Mouse (Mus musculus): ENCODE results near the gene Shld1. TPM values are rescaled to one million over a fixed set of nuclear protein-coding genes. Genes with fewer than 3 reads are reported as not detected.

Gene Shld1
- 16.7 and 17.9 TPM in 2 replicates for polyA plus RNA-seq (2014; fragmentation: Nextera tagmentation; extraction: Ambion mirVana)

GRCm38 (mm10) chr2:132686756-132687737, at the start of gene Shld1:
TSS of gene Shld1 (plus strand) at chr2:132686931.
- H3K4me2 ChIP-seq (ENCODE audit: low read depth, low read length): peak within 1 kb of the TSS; percentile 24
- no peak within 1 kb of the TSS for H3K27ac ChIP-seq (replicated peaks; ENCODE audit: low read depth, low read length)
- peak within 1 kb of the TSS; percentile 51 for H3K4me3 ChIP-seq (ENCODE audit: low read depth, low read length)
- no peaks in the 10 kb centered on the region for H3K9me3 ChIP-seq (replicated peaks; ENCODE audit: control insufficient read depth, low read length)
- no peaks in the 10 kb centered on the region for H3K4me1 ChIP-seq (ENCODE audit: control insufficient read depth, insufficient read depth, low read length)
- ATAC-seq (replicated peaks; ENCODE audit: insufficient number of reproducible peaks, low FRiP score, low TSS enrichment, low read depth) (peak; percentile 89), DNase-seq (ENCODE audit: low spot score) (peak; percentile 95)
- peak within 1 kb of the TSS; percentile 60 for H3K9ac ChIP-seq (replicated peaks; ENCODE audit: low read length)
- H3K27me3 ChIP-seq (ENCODE audit: control insufficient read depth, insufficient read depth, low read length): no peaks in the 10 kb centered on the region
- WGBS: 10% methylated on average over 33 of the region's 33 CpGs
- H3K36me3 ChIP-seq (replicated peaks; ENCODE audit: control insufficient read depth, insufficient read depth, low read depth, low read length): no peaks in the 10 kb centered on the region

GRCm38 (mm10) chr2:132638306-132638705, 48.4 kb upstream of the Shld1 start:
- Histone ChIP-seq H3K4me3 (ENCODE audit: low read depth, low read length) (no peak overlapping the region), H3K36me3 (replicated peaks; ENCODE audit: control insufficient read depth, insufficient read depth, low read depth, low read length) (no peaks in the 10 kb centered on the region), H3K27me3 (ENCODE audit: control insufficient read depth, insufficient read depth, low read length) (no peaks in the 10 kb centered on the region), H3K27ac (replicated peaks; ENCODE audit: low read depth, low read length) (no peak overlapping the region), H3K9ac (replicated peaks; ENCODE audit: low read length) (no peak overlapping the region), H3K9me3 (replicated peaks; ENCODE audit: control insufficient read depth, low read length) (no peaks in the 10 kb centered on the region), H3K4me2 (ENCODE audit: low read depth, low read length) (no peak overlapping the region), H3K4me1 (ENCODE audit: control insufficient read depth, insufficient read depth, low read length) (no peaks in the 10 kb centered on the region)
- 89% methylated on average over 6 of the region's 6 CpGs for WGBS
- DNase-seq (ENCODE audit: low spot score) (no peak), ATAC-seq (replicated peaks; ENCODE audit: insufficient number of reproducible peaks, low FRiP score, low TSS enrichment, low read depth) (no peak)

GRCm38 (mm10) chr2:132639337-132639736, 47.4 kb upstream of the Shld1 start:
- H3K36me3 ChIP-seq (replicated peaks; ENCODE audit: control insufficient read depth, insufficient read depth, low read depth, low read length): no peaks in the 10 kb centered on the region
- H3K9me3 ChIP-seq (replicated peaks; ENCODE audit: control insufficient read depth, low read length): no peaks in the 10 kb centered on the region
- H3K27ac ChIP-seq (replicated peaks; ENCODE audit: low read depth, low read length): no peak overlapping the region
- no peaks in the 10 kb centered on the region for H3K27me3 ChIP-seq (ENCODE audit: control insufficient read depth, insufficient read depth, low read length)
- no peak overlapping the region for H3K4me3 ChIP-seq (ENCODE audit: low read depth, low read length)
- 83% methylated on average over 7 of the region's 7 CpGs for WGBS
- no peak overlapping the region for H3K4me2 ChIP-seq (ENCODE audit: low read depth, low read length)
- ATAC-seq (replicated peaks; ENCODE audit: insufficient number of reproducible peaks, low FRiP score, low TSS enrichment, low read depth) (no peak), DNase-seq (ENCODE audit: low spot score) (no peak)
- H3K9ac ChIP-seq (replicated peaks; ENCODE audit: low read length): no peak overlapping the region
- H3K4me1 ChIP-seq (ENCODE audit: control insufficient read depth, insufficient read depth, low read length): no peaks in the 10 kb centered on the region

GRCm38 (mm10) chr2:132641196-132641595, 45.5 kb upstream of the Shld1 start:
- H3K9me3 ChIP-seq (replicated peaks; ENCODE audit: control insufficient read depth, low read length): no peaks in the 10 kb centered on the region
- no peak overlapping the region for H3K27ac ChIP-seq (replicated peaks; ENCODE audit: low read depth, low read length)
- H3K36me3 ChIP-seq (replicated peaks; ENCODE audit: control insufficient read depth, insufficient read depth, low read depth, low read length): no peaks in the 10 kb centered on the region
- 56% methylated on average over 3 of the region's 3 CpGs for WGBS
- no peak overlapping the region for H3K4me2 ChIP-seq (ENCODE audit: low read depth, low read length)
- DNase-seq (ENCODE audit: low spot score) (no peak), ATAC-seq (replicated peaks; ENCODE audit: insufficient number of reproducible peaks, low FRiP score, low TSS enrichment, low read depth) (no peak)
- no peak overlapping the region for H3K9ac ChIP-seq (replicated peaks; ENCODE audit: low read length)
- no peaks in the 10 kb centered on the region for H3K4me1 ChIP-seq (ENCODE audit: control insufficient read depth, insufficient read depth, low read length)
- no peaks in the 10 kb centered on the region for H3K27me3 ChIP-seq (ENCODE audit: control insufficient read depth, insufficient read depth, low read length)
- H3K4me3 ChIP-seq (ENCODE audit: low read depth, low read length): no peak overlapping the region

GRCm38 (mm10) chr2:132643161-132643560, 43.6 kb upstream of the Shld1 start:
- 72% methylated on average over 4 of the region's 4 CpGs for WGBS
- Histone ChIP-seq H3K4me3 (ENCODE audit: low read depth, low read length) (no peak overlapping the region), H3K27me3 (ENCODE audit: control insufficient read depth, insufficient read depth, low read length) (no peaks in the 10 kb centered on the region), H3K9ac (replicated peaks; ENCODE audit: low read length) (no peak overlapping the region), H3K4me2 (ENCODE audit: low read depth, low read length) (no peak overlapping the region), H3K36me3 (replicated peaks; ENCODE audit: control insufficient read depth, insufficient read depth, low read depth, low read length) (no peaks in the 10 kb centered on the region), H3K9me3 (replicated peaks; ENCODE audit: control insufficient read depth, low read length) (no peaks in the 10 kb centered on the region), H3K27ac (replicated peaks; ENCODE audit: low read depth, low read length) (no peak overlapping the region), H3K4me1 (ENCODE audit: control insufficient read depth, insufficient read depth, low read length) (no peaks in the 10 kb centered on the region)
- ATAC-seq (replicated peaks; ENCODE audit: insufficient number of reproducible peaks, low FRiP score, low TSS enrichment, low read depth): no peak
- no peak for DNase-seq (ENCODE audit: low spot score)

GRCm38 (mm10) chr2:132646856-132647745, 39.6 kb upstream of the Shld1 start:
- 62% methylated on average over 17 of the region's 17 CpGs for WGBS
- ATAC-seq (replicated peaks; ENCODE audit: insufficient number of reproducible peaks, low FRiP score, low TSS enrichment, low read depth): no peak

GRCm38 (mm10) chr2:132649352-132649870, 37.3 kb upstream of the Shld1 start:
- no peaks in the 10 kb centered on the region for H3K9me3 ChIP-seq (replicated peaks; ENCODE audit: control insufficient read depth, low read length)
- no peaks in the 10 kb centered on the region for H3K36me3 ChIP-seq (replicated peaks; ENCODE audit: control insufficient read depth, insufficient read depth, low read depth, low read length)
- H3K4me1 ChIP-seq (ENCODE audit: control insufficient read depth, insufficient read depth, low read length): no peaks in the 10 kb centered on the region
- 88% methylated on average over 10 of the region's 10 CpGs for WGBS
- no peak for ATAC-seq (replicated peaks; ENCODE audit: insufficient number of reproducible peaks, low FRiP score, low TSS enrichment, low read depth)
- no peak overlapping the region for H3K9ac ChIP-seq (replicated peaks; ENCODE audit: low read length)
- H3K4me2 ChIP-seq (ENCODE audit: low read depth, low read length): no peak overlapping the region
- DNase-seq (ENCODE audit: low spot score): no peak
- no peak overlapping the region for H3K27ac ChIP-seq (replicated peaks; ENCODE audit: low read depth, low read length)
- H3K27me3 ChIP-seq (ENCODE audit: control insufficient read depth, insufficient read depth, low read length): no peaks in the 10 kb centered on the region
- H3K4me3 ChIP-seq (ENCODE audit: low read depth, low read length): no peak overlapping the region

More at GRCm38 (mm10) chr2:132646856-132647745, 39.6 kb upstream of the Shld1 start:
- Histone ChIP-seq H3K4me3 (ENCODE audit: low read depth, low read length) (no peak overlapping the region), H3K9ac (replicated peaks; ENCODE audit: low read length) (no peak overlapping the region), H3K9me3 (replicated peaks; ENCODE audit: control insufficient read depth, low read length) (no peaks in the 10 kb centered on the region), H3K27me3 (ENCODE audit: control insufficient read depth, insufficient read depth, low read length) (no peaks in the 10 kb centered on the region), H3K4me1 (ENCODE audit: control insufficient read depth, insufficient read depth, low read length) (no peaks in the 10 kb centered on the region), H3K36me3 (replicated peaks; ENCODE audit: control insufficient read depth, insufficient read depth, low read depth, low read length) (no peaks in the 10 kb centered on the region), H3K27ac (replicated peaks; ENCODE audit: low read depth, low read length) (no peak overlapping the region), H3K4me2 (ENCODE audit: low read depth, low read length) (no peak overlapping the region)
- no peak for DNase-seq (ENCODE audit: low spot score)
